Mouse (Mus musculus) CD4-positive naive resting alpha-beta T cell, adult 57 days (primary cell): ENCODE data around the gene Yif1a. TPM values are rescaled to one million over a fixed set of nuclear protein-coding genes. Genes with fewer than 3 reads are reported as not detected.

Experiments
- total RNA-seq: library from RNA; stranded (reverse); gene quantifications from one replicate; pipeline ENCODE4 v1.2.4, GENCODE M21; 2023

Gene Yif1a
- total RNA-seq = 31.1 TPM

GRCm38 (mm10) chr19:5087884-5088728, at the start of gene Yif1a:
Yif1a (plus strand) TSS chr19:5088538.

GRCm38 (mm10) chr19:5038709-5039156, 49.6 kb upstream of the Yif1a start, which contains the start of the genes B4gat1 and AC124502.3:
B4gat1 (plus strand) TSS chr19:5038826.
AC124502.3 (plus strand) TSS chr19:5038891.

GRCm38 (mm10) chr19:5040862-5041523, 47.3 kb upstream of the Yif1a start, which contains the start of gene Brms1:
Brms1 (plus strand) TSS chr19:5041354.

GRCm38 (mm10) chr19:5050047-5050905, 38.1 kb upstream of the Yif1a start, which contains the start of gene Rin1:
Rin1 (plus strand) TSS chr19:5050481.

GRCm38 (mm10) chr19:5067867-5068569, 20.3 kb upstream of the Yif1a start, which contains the start of gene Cd248:
Cd248 (plus strand) TSS chr19:5068078.

GRCm38 (mm10) chr19:5085145-5085863, 3.0 kb upstream of the Yif1a start, which contains the start of gene Tmem151a:
Tmem151a (minus strand) TSS chr19:5085531.

GRCm38 (mm10) chr19:5098363-5099143, 10.2 kb downstream of the Yif1a start, which contains the start of gene Cnih2:
Cnih2 (minus strand) TSS chr19:5098521.

GRCm38 (mm10) chr19:5106731-5107191, 18.4 kb downstream of the Yif1a start, which contains the start of gene Rab1b:
Rab1b (minus strand) TSS chr19:5107072.

GRCm38 (mm10) chr19:5118384-5118698, 30.0 kb downstream of the Yif1a start, which contains the start of gene Klc2:
Klc2 (minus strand) TSS chr19:5118560.

Other genes with a start within 250 kb of the Yif1a start
- gene Ccs, start 249.2 kb upstream of the Yif1a start, total RNA-seq = 52.9 TPM
- not detected for gene Ccdc87, start 249.2 kb upstream of the Yif1a start, total RNA-seq
- 7.2 TPM for gene Ctsf, start 233.4 kb upstream of the Yif1a start, total RNA-seq
- not detected for gene Actn3, start 210.6 kb upstream of the Yif1a start, total RNA-seq
- 7.0 TPM for gene Zdhhc24, start 209.9 kb upstream of the Yif1a start, total RNA-seq
- 3.3 TPM for gene Bbs1, start 181.9 kb upstream of the Yif1a start, total RNA-seq
- gene Dpp3, start 160.3 kb upstream of the Yif1a start, total RNA-seq = 71.9 TPM
- 3.5 TPM for gene Peli3, start 145.4 kb upstream of the Yif1a start, total RNA-seq
- gene Mrpl11, start 126.4 kb upstream of the Yif1a start, total RNA-seq = 24.5 TPM
- 0.30 TPM for gene Npas4, start 98.2 kb upstream of the Yif1a start, total RNA-seq
- gene Slc29a2, start 64.7 kb upstream of the Yif1a start, total RNA-seq = 1.9 TPM
- 4.6 TPM for gene B4gat1, start 49.7 kb upstream of the Yif1a start, total RNA-seq
- gene AC124502.3, start 49.6 kb upstream of the Yif1a start, total RNA-seq = 2.0 TPM
- 52.2 TPM for gene Brms1, start 47.2 kb upstream of the Yif1a start, total RNA-seq
- gene Rin1, start 38.1 kb upstream of the Yif1a start, total RNA-seq = 6.4 TPM
- gene Cd248, start 20.5 kb upstream of the Yif1a start, total RNA-seq = 0.50 TPM
- 0.74 TPM for gene Tmem151a, start 3.0 kb upstream of the Yif1a start, total RNA-seq
- gene Cnih2, start 10.0 kb downstream of the Yif1a start, total RNA-seq = 2.3 TPM
- gene Rab1b, start 18.5 kb downstream of the Yif1a start, total RNA-seq = 103 TPM
- 26.6 TPM for gene Klc2, start 30.0 kb downstream of the Yif1a start, total RNA-seq
- gene Pacs1, start 184.6 kb downstream of the Yif1a start, total RNA-seq = 132 TPM
- gene Sf3b2, start 206.9 kb downstream of the Yif1a start, total RNA-seq = 247 TPM
- gene Gal3st3, start 209.8 kb downstream of the Yif1a start, total RNA-seq = not detected
- not detected for gene Catsper1, start 247.2 kb downstream of the Yif1a start, total RNA-seq